Mouse (Mus musculus) G1E (cell line): Measurements from ENCODE around the gene Wdr95.

Experiments
- CTCF ChIP-seq: IDR thresholded peaks from 2 replicates; pipeline ENCODE4 v1.5.1; 2012; ENCODE audit warnings: low read depth, low read length, inconsistent platforms, mixed read lengths
- GATA2 ChIP-seq: IDR thresholded peaks from 2 replicates; pipeline ENCODE4 v1.6.1; 2012; ENCODE audit warnings: low read depth, low read length, inconsistent platforms, borderline replicate concordance
- TAL1 ChIP-seq: conservative IDR thresholded peaks from 2 replicates; pipeline ENCODE4 v1.6.1; 2012; ENCODE audit warnings: low read depth, low read length, inconsistent platforms, mixed read lengths

- TF ChIP-seq CTCF, result no peak
- TF ChIP-seq GATA2, result no peak
- no peak for TF ChIP-seq TAL1
Observed at GRCm38 (mm10) chr5:149520806-149521205, 7.7 kb upstream of the Wdr95 start.
